Mouse (Mus musculus) forebrain, embryonic 16.5 days (tissue): Measurements from ENCODE around the gene Ewsr1. TPM values are rescaled to one million over a fixed set of nuclear protein-coding genes. Genes with fewer than 3 reads are reported as not detected.
A peak's percentile ranks its signal among the peaks of the same experiment; 100 is the strongest.

ENCODE experiments used
- ATAC-seq: fragments of 200-750 bp; cut with Nextera tagmentation; 2 replicates; pipeline ENCODE4 v1.8.0; 2017; ENCODE audit warnings: mild to moderate bottlenecking, moderate library complexity
- H3K27ac ChIP-seq: fragments of 300-500 bp; sonication (generic); 2 replicates; pipeline ENCODE4 v1.5.1; 2014; ENCODE audit warnings: low read length, control low read depth
- H3K27me3 ChIP-seq: fragments of 300-500 bp; sonication (generic); replicated peaks from 2 replicates; pipeline ENCODE4 v1.6.1; 2014; ENCODE audit warnings: low read length; ENCODE audit not compliant: control insufficient read depth, insufficient read depth
- H3K36me3 ChIP-seq: fragments of 300-500 bp; sonication (generic); 2 replicates; pipeline ENCODE4 v1.6.1; 2014; ENCODE audit not compliant: control insufficient read depth, insufficient read depth
- H3K4me1 ChIP-seq: fragments of 300-500 bp; sonication (generic); replicated peaks from 2 replicates; pipeline ENCODE4 v1.6.1; 2014; ENCODE audit warnings: low read length; ENCODE audit not compliant: control insufficient read depth, insufficient read depth
- H3K4me2 ChIP-seq: fragments of 300-500 bp; sonication (generic); 2 replicates; pipeline ENCODE4 v1.6.1; 2014; ENCODE audit warnings: mild to moderate bottlenecking, low read length, control low read depth
- H3K4me3 ChIP-seq: fragments of 300-500 bp; sonication (generic); replicated peaks from 2 replicates; pipeline ENCODE4 v1.5.1; 2014; ENCODE audit warnings: mild to moderate bottlenecking, low read length, control low read depth
- H3K9ac ChIP-seq: fragments of 300-500 bp; sonication (generic); replicated peaks from 2 replicates; pipeline ENCODE4 v1.6.1; 2014; ENCODE audit warnings: low read depth, low read length, control low read depth
- H3K9me3 ChIP-seq: fragments of 300-500 bp; sonication (generic); 2 replicates; pipeline ENCODE4 v1.6.1; 2016; ENCODE audit warnings: low read length; ENCODE audit not compliant: control insufficient read depth
- WGBS: fragments of 180-500 bp; shearing (Covaris S2); extraction: QIAGEN DNeasy Blood & Tissue Kit; methylation state at CpG from one replicate; pipeline ENCODE4 v1.1.7; 2014; 5-methylcytosine and 5-hydroxymethylcytosine counted together
- polyA plus RNA-seq: library from polyadenylated mRNA; unstranded; fragments of >200 nt; fragmentation: Nextera tagmentation; extraction: Ambion mirVana; gene quantifications from 2 replicates; pipeline ENCODE4 v1.2.1, GENCODE M21; 2015

The Ewsr1 gene
- polyA plus RNA-seq, 1 experiment from 2014 or later: 814 TPM

DNA sequence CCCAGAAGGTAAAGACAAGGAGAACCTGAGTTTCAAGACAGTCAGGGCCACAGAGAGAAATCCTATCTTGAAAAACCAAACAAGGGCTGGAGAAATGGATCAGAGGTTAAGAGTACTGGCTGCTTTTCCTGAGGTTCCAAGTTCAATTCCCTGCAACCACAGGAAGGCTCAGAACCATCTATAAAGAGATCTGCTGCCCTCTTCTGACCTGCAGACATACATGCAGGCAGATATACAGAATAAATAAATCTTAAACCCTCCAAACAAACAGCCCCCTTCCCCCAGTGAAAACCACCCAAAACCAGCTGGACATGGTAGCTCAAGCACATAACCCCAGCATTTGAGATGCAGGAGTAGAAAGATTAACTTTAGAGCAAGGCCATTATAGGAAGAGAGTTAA is 23.3 kb downstream of the Ewsr1 start:
- Histone ChIP-seq H3K9ac (no peak overlapping the region), H3K36me3 (peaks cover 42% of the 10 kb centered on the region), H3K9me3 (no peaks in the 10 kb centered on the region), H3K27ac (no peak overlapping the region), H3K4me1 (no peaks in the 10 kb centered on the region), H3K4me3 (no peak overlapping the region), H3K27me3 (no peaks in the 10 kb centered on the region), H3K4me2 (no peak overlapping the region)
- no peak for ATAC-seq

- no peak overlapping the region for H3K4me3 ChIP-seq
- no peak overlapping the region for H3K9ac ChIP-seq
- no peaks in the 10 kb centered on the region for H3K27me3 ChIP-seq
- H3K4me2 ChIP-seq: no peak overlapping the region
- peak; percentile 38; the same call in 1 of the 2 replicates for ATAC-seq
- 60% methylated on average over 4 of the region's 4 CpGs for WGBS
- H3K4me1 ChIP-seq: no peaks in the 10 kb centered on the region
- H3K36me3 ChIP-seq: peaks cover 43% of the 10 kb centered on the region
- no peaks in the 10 kb centered on the region for H3K9me3 ChIP-seq
- no peak overlapping the region for H3K27ac ChIP-seq
These were observed 24.2 kb downstream of the Ewsr1 start for GRCm38 (mm10) chr11:5074882-5075281.

DNA sequence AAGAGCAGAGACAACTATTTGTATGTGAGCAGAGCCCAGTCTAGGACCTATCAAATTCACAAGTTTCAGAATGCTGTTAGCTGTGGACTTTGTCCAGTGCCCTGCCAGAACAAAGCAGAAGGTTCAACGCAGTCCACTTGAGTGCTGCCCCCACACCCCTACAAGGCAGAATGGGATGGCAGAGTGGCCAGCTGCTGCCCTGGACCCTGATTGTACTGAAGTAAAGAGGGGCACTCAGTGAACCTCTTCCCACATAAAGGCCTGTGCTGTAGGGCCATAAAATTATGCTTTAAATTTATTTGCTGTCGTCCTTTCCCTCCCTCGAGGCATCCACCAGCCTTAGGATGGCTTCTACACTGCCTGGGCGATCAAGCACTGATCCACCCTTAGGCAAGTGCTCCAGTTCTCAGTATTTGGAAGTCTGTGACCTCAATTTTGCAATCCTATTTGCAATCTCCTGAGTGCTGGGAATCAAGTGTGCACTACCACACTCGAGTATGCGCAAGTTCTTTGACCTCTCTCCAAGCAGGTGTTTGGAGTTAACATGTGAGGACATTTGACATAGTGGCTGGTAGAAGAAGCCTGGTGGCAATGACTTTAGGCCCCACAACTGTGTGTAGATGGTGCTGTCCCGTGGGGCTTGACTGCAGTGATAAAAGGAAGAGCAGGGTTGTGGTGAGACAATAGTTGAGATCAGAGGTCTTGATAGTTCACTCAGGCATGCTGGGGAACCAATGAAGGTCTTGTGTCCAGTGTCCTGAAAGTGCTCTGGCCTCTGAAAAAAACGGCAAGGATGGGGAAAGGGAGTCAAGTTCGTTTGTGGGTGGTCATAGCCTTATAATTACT is 30.7 kb downstream of the Ewsr1 start:
- WGBS: 83% methylated on average over 9 of the region's 9 CpGs
- H3K36me3 ChIP-seq: peaks cover 39% of the 10 kb centered on the region

GRCm38 (mm10) chr11:5067063-5067462 is 32.0 kb downstream of the Ewsr1 start:
- Histone ChIP-seq H3K4me3 (no peak overlapping the region), H3K9ac (no peak overlapping the region), H3K9me3 (no peaks in the 10 kb centered on the region), H3K4me2 (no peak overlapping the region), H3K36me3 (peaks cover 29% of the 10 kb centered on the region), H3K27me3 (peaks cover 18% of the 10 kb centered on the region), H3K27ac (no peak overlapping the region), H3K4me1 (peaks cover 32% of the 10 kb centered on the region)
- ATAC-seq: no peak

More for the DNA sequence above, 30.7 kb downstream of the Ewsr1 start:
- Histone ChIP-seq H3K4me2 (no peak overlapping the region), H3K4me1 (peaks cover 19% of the 10 kb centered on the region), H3K9me3 (no peaks in the 10 kb centered on the region), H3K27ac (no peak overlapping the region), H3K9ac (no peak overlapping the region), H3K27me3 (peaks cover 6% of the 10 kb centered on the region; the same call in 1 of the 2 replicates), H3K4me3 (no peak overlapping the region)
- no peak for ATAC-seq

DNA sequence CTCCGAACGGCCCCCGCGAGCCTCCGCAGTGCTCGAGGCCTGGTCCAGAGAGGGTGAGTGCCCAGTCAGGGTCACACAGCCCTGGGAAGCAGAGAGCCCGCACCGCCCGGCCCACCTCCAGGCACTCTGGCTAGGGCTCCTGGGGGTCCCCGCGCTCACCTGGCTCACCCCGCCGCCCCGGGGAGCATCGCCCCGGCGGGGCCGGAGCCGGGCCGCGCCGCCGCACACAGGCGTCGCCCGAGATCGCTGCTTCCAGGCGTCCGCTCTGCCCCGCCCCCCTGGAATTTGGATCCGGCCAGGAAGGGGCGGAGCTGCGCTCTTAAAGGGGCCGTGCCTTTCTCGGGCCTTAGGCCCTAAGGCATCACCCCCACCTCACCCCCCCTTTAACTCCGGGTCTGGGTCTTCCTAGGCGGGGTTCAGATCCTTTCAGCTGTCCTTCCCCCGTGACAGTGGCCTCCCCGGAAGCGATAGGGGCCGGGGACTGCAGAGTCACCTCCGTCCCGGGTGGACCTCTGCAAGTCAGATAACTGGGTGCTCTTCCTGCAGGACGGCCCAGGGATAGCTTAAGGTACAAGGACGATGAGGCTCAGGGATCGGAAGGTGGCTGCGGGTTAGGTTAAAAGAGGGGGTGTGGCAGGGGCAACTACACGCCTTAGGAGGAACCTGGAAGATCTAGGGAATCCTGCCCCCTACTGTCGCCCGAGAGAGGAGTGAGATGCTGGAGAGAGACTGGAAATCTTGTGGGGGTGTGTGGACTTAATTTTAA is 33.8 kb downstream of the Ewsr1 start, which contains the start of gene Gas2l1:
TSS of gene Gas2l1 (minus strand) at position 272 of the 766 bp plus-strand sequence.
- WGBS: under 1% methylated on average over 50 of the region's 50 CpGs
- H3K27ac ChIP-seq: no peak within 1 kb of the TSS

GRCm38 (mm10) chr11:5064282-5065055 is 34.6 kb downstream of the Ewsr1 start:
- Histone ChIP-seq H3K36me3 (peaks cover 17% of the 10 kb centered on the region), H3K4me1 (peaks cover 44% of the 10 kb centered on the region), H3K4me2 (peak overlapping the region; percentile 96), H3K27ac (no peak overlapping the region), H3K27me3 (peaks cover 38% of the 10 kb centered on the region), H3K4me3 (peak overlapping the region; percentile 72), H3K9ac (peak overlapping the region; percentile 85), H3K9me3 (no peaks in the 10 kb centered on the region)
- ATAC-seq: 0 out of 2 replicates have a peak, but pooled peaks have one; percentile 16
- 16% methylated on average over 37 of the region's 38 CpGs for WGBS

More for the DNA sequence above, 33.8 kb downstream of the Ewsr1 start, which contains the start of gene Gas2l1:
- Histone ChIP-seq H3K4me1 (peaks cover 44% of the 10 kb centered on the region), H3K4me3 (peak within 1 kb of the TSS; percentile 72), H3K9me3 (no peaks in the 10 kb centered on the region), H3K4me2 (peak within 1 kb of the TSS; percentile 96), H3K27me3 (peaks cover 31% of the 10 kb centered on the region), H3K9ac (peak within 1 kb of the TSS; percentile 85), H3K36me3 (peaks cover 18% of the 10 kb centered on the region)
- peak; percentile 86 for ATAC-seq

- peaks cover 46% of the 10 kb centered on the region for H3K27me3 ChIP-seq
- H3K4me1 ChIP-seq: peaks cover 44% of the 10 kb centered on the region
- peak overlapping the region; percentile 96 for H3K4me2 ChIP-seq
- ATAC-seq: no peak
- H3K36me3 ChIP-seq: peaks cover 10% of the 10 kb centered on the region
- peak overlapping the region; percentile 72 for H3K4me3 ChIP-seq
- no peak overlapping the region; the same call in 1 of the 2 replicates for H3K9ac ChIP-seq
- H3K9me3 ChIP-seq: no peaks in the 10 kb centered on the region
- 56% methylated on average over 31 of the region's 31 CpGs for WGBS
- H3K27ac ChIP-seq: no peak overlapping the region
These were observed 35.3 kb downstream of the Ewsr1 start for GRCm38 (mm10) chr11:5063561-5064281.

DNA sequence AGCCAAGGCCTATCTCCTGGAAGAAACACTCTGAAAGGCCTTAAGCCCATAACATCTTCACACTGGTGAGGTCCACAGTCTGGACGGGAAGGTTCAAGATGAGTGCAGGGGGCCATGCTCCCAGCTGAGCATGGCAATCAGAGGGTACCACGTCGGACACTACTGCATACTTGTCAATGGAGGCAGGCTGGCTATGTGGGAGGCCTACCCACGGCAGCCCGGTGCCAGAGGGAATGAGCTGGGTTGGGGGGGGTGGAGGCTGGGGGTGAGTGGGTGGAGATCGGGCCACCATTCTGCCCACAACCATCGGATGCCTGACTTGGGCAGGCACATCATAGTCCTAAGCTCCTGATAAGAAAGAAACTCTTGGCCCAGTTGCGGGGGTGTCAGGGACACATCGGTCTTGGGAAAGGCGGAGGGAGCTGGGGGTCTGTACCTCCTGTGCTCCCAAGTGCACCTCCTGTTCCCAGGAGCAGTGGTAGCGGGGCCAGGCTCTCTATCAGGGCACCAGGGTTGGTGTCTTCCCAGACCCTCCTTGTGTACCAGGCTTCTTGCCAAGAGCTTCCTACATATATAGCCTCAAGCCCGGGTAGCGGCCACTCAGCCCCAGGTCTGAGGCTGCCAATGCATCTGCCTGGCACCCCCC is 36.1 kb downstream of the Ewsr1 start:
- H3K4me3 ChIP-seq: no peak overlapping the region

More for the DNA sequence above, 36.1 kb downstream of the Ewsr1 start:
- ATAC-seq: no peak
- Histone ChIP-seq H3K27me3 (peaks cover 49% of the 10 kb centered on the region), H3K27ac (no peak overlapping the region), H3K36me3 (peaks cover 2% of the 10 kb centered on the region; the same call in 1 of the 2 replicates), H3K9me3 (no peaks in the 10 kb centered on the region), H3K4me2 (no peak overlapping the region), H3K4me1 (peaks cover 49% of the 10 kb centered on the region), H3K9ac (no peak overlapping the region)
- WGBS: 62% methylated on average over 13 of the region's 13 CpGs
